Mouse (Mus musculus) lung, embryonic 14.5 days (tissue): ENCODE measurements around the gene Cdh13. TPM values are rescaled to one million over a fixed set of nuclear protein-coding genes. Genes with fewer than 3 reads are reported as not detected.

Experiments
- ATAC-seq: fragments of 200-750 bp; cut with Nextera tagmentation; 2 replicates; pipeline ENCODE4 v1.8.0; 2017; ENCODE audit warnings: mild to moderate bottlenecking, moderate TSS enrichment, moderate library complexity; ENCODE audit not compliant: insufficient read depth
- DNase-seq: peaks from one replicate; pipeline ENCODE4 v3.0.0-alpha.2; 2015
- H3K27ac ChIP-seq: fragments of 300-500 bp; sonication (generic); 2 replicates; pipeline ENCODE4 v1.5.1; 2014; ENCODE audit warnings: low read depth, mild to moderate bottlenecking, moderate library complexity
- H3K27me3 ChIP-seq: fragments of 300-500 bp; sonication (generic); 2 replicates; pipeline ENCODE4 v1.6.1; 2014; ENCODE audit warnings: low read length, control low read depth; ENCODE audit not compliant: insufficient read depth
- H3K36me3 ChIP-seq: fragments of 300-500 bp; sonication (generic); 2 replicates; pipeline ENCODE4 v1.6.1; 2014; ENCODE audit warnings: control low read depth; ENCODE audit not compliant: insufficient read depth
- H3K4me1 ChIP-seq: fragments of 300-500 bp; sonication (generic); 2 replicates; pipeline ENCODE4 v1.6.1; 2014; ENCODE audit warnings: antibody characterized with exemption, control low read depth; ENCODE audit not compliant: insufficient read depth
- H3K4me2 ChIP-seq: fragments of 300-500 bp; sonication (generic); 2 replicates; pipeline ENCODE4 v1.6.1; 2014; ENCODE audit warnings: mild to moderate bottlenecking
- H3K4me3 ChIP-seq: fragments of 300-500 bp; sonication (generic); 2 replicates; pipeline ENCODE4 v1.5.1; 2014; ENCODE audit warnings: low read depth, low read length
- H3K9ac ChIP-seq: fragments of 300-500 bp; sonication (generic); 2 replicates; pipeline ENCODE4 v1.6.1; 2014
- H3K9me3 ChIP-seq: fragments of 300-500 bp; sonication (generic); 2 replicates; pipeline ENCODE4 v1.6.1; 2016; ENCODE audit warnings: low read depth, low read length, control low read depth
- CTCF ChIP-seq: IDR thresholded peaks from 2 replicates; pipeline ENCODE4 v1.5.1; 2016; ENCODE audit warnings: antibody characterized with exemption, low read depth
- WGBS: fragments of 180-500 bp; shearing (Covaris S2); extraction: QIAGEN DNeasy Blood & Tissue Kit; methylation state at CpG from one replicate; pipeline ENCODE4 v1.1.7; 2014; 5-methylcytosine and 5-hydroxymethylcytosine counted together
- polyA plus RNA-seq: library from polyadenylated mRNA; unstranded; fragments of >200 nt; fragmentation: Nextera tagmentation; extraction: Ambion mirVana; gene quantifications from 2 replicates; pipeline ENCODE4 v1.2.1, GENCODE M21; 2014

Gene Cdh13
- polyA plus RNA-seq, 1 experiment from 2014 or later = 1.2 TPM

- H3K4me3 ChIP-seq = no peak overlapping the region
- H3K4me2 ChIP-seq = no peak overlapping the region
- no peaks in the 10 kb centered on the region for H3K4me1 ChIP-seq
- peak; percentile 81 for DNase-seq
- no peak overlapping the region for H3K9ac ChIP-seq
- H3K9me3 ChIP-seq = no peaks in the 10 kb centered on the region
- no peak overlapping the region for H3K27ac ChIP-seq
- no peak for ATAC-seq
- H3K36me3 ChIP-seq = no peaks in the 10 kb centered on the region
- no peaks in the 10 kb centered on the region for H3K27me3 ChIP-seq
- TF ChIP-seq CTCF = no peak
- 54% methylated on average over 20 of the region's 20 CpGs for WGBS
These were observed 668.5 kb downstream of the Cdh13 start for GRCm38 (mm10) chr8:118951766-118952741.

DNA sequence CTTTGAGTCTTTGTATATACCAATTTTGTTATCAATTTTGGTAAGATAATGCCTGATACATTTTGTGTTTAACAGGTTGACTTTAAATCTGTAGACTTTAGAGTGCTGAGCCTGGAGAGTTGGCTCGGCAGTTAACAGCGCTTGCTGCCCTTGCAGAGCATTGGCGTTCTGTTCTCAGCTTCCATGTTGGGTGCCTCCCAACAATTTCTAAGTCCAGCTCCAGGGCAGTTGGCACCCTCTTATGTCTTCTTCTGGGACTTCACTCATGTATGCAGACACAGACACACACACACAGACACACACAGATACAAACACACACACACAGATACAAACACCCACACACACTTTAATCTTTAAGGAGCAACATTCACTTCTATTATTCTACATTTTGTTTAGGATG, 672.6 kb downstream of the Cdh13 start:
- no peak for TF ChIP-seq CTCF
- Histone ChIP-seq H3K36me3 (no peaks in the 10 kb centered on the region), H3K4me1 (no peaks in the 10 kb centered on the region), H3K27ac (no peak overlapping the region), H3K9ac (no peak overlapping the region), H3K27me3 (no peaks in the 10 kb centered on the region), H3K4me3 (no peak overlapping the region), H3K9me3 (no peaks in the 10 kb centered on the region), H3K4me2 (no peak overlapping the region)
- ATAC-seq (no peak), DNase-seq (no peak)
- WGBS = 85% methylated on average over 3 of the region's 3 CpGs

DNA sequence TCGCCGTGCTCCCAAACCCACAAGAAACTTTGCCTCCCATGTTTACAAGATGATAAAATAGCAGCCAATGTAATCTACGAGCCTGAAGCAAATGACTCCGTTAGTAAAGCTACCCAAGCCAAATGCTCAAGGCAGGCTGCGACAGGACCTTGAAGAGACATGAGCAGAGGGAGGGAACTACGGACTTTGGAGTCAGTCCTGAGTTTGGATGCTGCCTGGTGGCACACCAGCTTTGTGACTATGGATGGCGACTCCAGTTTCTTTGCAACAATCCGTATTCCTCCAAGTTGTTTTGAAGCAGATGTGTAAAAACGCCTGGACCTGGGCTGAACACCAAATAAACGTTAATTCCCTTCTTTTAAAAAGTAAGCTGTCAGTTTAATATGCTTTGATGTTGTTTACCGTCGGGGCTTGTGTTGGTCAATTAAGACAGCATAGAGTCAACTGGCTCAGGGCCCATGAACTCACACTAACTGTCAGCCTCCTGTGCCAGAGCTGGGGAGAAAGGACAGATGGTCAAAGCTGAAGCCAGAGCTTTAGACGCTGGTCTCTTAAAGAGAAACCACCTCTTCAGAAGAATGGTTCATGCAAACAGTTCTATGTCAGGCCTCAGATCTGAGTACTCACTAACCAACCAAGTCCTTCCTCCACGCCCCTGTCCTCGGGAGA, 678.5 kb downstream of the Cdh13 start:
- Histone ChIP-seq H3K9ac (no peak overlapping the region), H3K36me3 (no peaks in the 10 kb centered on the region), H3K4me3 (no peak overlapping the region), H3K4me1 (no peaks in the 10 kb centered on the region), H3K9me3 (no peaks in the 10 kb centered on the region), H3K4me2 (no peak overlapping the region), H3K27me3 (no peaks in the 10 kb centered on the region), H3K27ac (peak overlapping the region; percentile 12; the same call in 1 of the 2 replicates)
- DNase-seq (peak; percentile 83), ATAC-seq (peak; percentile 95)
- TF ChIP-seq CTCF = no peak
- 51% methylated on average over 15 of the region's 15 CpGs for WGBS

DNA sequence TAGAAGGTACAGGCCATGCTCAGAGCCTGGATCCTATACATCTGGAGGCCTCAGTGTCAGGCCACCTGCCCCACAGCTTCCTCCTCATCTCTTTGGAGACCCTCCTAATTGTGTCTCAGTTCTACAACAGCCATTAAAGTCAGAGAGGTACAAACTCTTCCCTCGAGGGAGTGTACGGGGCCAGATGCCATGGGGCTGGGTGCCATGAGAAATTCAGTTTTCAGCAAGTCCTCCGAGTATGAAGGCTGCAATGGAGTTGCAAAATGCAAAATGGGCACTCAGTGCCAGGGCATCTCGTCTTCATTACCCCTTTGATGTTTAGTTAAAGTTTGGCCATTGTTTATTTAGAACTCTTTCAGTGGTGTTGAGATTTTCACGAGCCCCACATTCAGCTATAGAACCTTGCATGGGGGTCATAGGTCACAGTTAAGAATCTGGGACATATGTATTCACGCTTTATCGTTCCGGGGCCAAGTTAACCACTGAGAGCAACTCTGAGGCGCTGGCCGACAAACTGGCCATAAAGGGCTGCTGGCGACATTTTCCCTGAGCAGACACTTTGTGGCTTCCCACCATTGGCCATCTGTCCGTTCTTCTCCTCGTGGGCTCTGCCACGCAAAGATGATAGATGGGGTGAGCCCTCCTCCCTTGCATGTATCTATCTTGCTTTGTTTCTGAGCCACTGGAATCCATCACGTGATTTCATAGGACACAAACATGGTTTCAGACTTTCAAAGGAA, 681.7 kb downstream of the Cdh13 start:
- H3K36me3 ChIP-seq = no peaks in the 10 kb centered on the region
- no peak overlapping the region for H3K4me3 ChIP-seq
- no peaks in the 10 kb centered on the region for H3K27me3 ChIP-seq
- DNase-seq (peak; percentile 24), ATAC-seq (no peak)
- H3K4me1 ChIP-seq = no peaks in the 10 kb centered on the region
- WGBS = 55% methylated on average over 15 of the region's 15 CpGs
- H3K4me2 ChIP-seq = no peak overlapping the region
- H3K27ac ChIP-seq = no peak overlapping the region
- H3K9me3 ChIP-seq = no peaks in the 10 kb centered on the region
- no peak overlapping the region for H3K9ac ChIP-seq
- no peak for TF ChIP-seq CTCF

- no peak overlapping the region for H3K4me2 ChIP-seq
- no peak for ATAC-seq
- whole genome bisulfite sequencing = 48% methylated on average over 4 of the region's 4 CpGs
- no peaks in the 10 kb centered on the region for H3K4me1 ChIP-seq
- H3K9ac ChIP-seq = no peak overlapping the region
- no peak for DNase-seq
- H3K4me3 ChIP-seq = no peak overlapping the region
- H3K27me3 ChIP-seq = no peaks in the 10 kb centered on the region
- H3K36me3 ChIP-seq = no peaks in the 10 kb centered on the region
- no peak for TF ChIP-seq CTCF
- no peak overlapping the region for H3K27ac ChIP-seq
- no peaks in the 10 kb centered on the region for H3K9me3 ChIP-seq
These were observed 685.4 kb downstream of the Cdh13 start for GRCm38 (mm10) chr8:118968896-118969295.

DNA sequence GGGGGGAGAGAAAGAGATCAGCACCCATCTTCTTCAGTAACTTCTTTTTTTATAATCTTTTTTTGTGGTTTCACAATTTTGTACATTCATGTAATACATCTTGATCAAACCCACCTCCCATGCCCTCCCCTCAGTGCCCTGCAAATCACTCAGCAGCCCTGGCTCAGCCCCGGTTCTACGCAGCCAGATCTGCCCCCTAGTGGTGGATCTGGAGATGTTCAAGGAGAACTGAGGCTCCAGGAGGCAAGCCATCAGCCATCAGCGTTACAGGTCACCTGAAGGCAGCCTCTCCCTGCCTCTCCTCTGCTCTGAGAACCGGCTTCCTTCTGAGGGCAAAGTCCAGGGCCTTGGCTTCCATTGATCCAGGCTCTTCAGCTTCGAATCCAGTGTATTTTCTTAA, 696.3 kb downstream of the Cdh13 start:
- H3K4me3 ChIP-seq = no peak overlapping the region
- ATAC-seq = no peak
- peak; percentile 32 for DNase-seq
- H3K4me2 ChIP-seq = no peak overlapping the region
- H3K9ac ChIP-seq = no peak overlapping the region
- no peaks in the 10 kb centered on the region for H3K27me3 ChIP-seq
- WGBS = 11% methylated on average over 5 of the region's 5 CpGs
- no peaks in the 10 kb centered on the region for H3K9me3 ChIP-seq
- H3K36me3 ChIP-seq = no peaks in the 10 kb centered on the region
- peak; percentile 69 for TF ChIP-seq CTCF
- H3K4me1 ChIP-seq = no peaks in the 10 kb centered on the region
- H3K27ac ChIP-seq = no peak overlapping the region
